Mouse (Mus musculus): Measurements from ENCODE around the gene AI464131.

The AI464131 gene

GRCm38 (mm10) chr4:41518349-41518748 lies 15.5 kb upstream of the AI464131 start:
- no peaks in the 10 kb centered on the region for H3K36me3 ChIP-seq (ENCODE audit: control insufficient read depth, insufficient read depth, low read length, poor library complexity, severe bottlenecking)
- DNase-seq (ENCODE audit: low read depth, low spot score), result no peak

GRCm38 (mm10) chr4:41517233-41517632 lies 14.4 kb upstream of the AI464131 start, which contains the start of gene 1110017D15Rik:
1110017D15Rik (minus strand) TSS chr4:41517333.
- Histone ChIP-seq H3K36me3 (ENCODE audit: control insufficient read depth, insufficient read depth, low read length, poor library complexity, severe bottlenecking) (no peaks in the 10 kb centered on the region), H3K27me3 (ENCODE audit: control insufficient read depth, insufficient read depth, low read length, poor library complexity, severe bottlenecking) (no peaks in the 10 kb centered on the region)
- DNase-seq (ENCODE audit: low read depth, low spot score), result no peak

More at GRCm38 (mm10) chr4:41518349-41518748, 15.5 kb upstream of the AI464131 start:
- H3K27me3 ChIP-seq (ENCODE audit: control insufficient read depth, insufficient read depth, low read length, poor library complexity, severe bottlenecking), result no peaks in the 10 kb centered on the region

- no peak for DNase-seq (ENCODE audit: low read depth, low spot score)
- no peaks in the 10 kb centered on the region for H3K27me3 ChIP-seq (ENCODE audit: control insufficient read depth, insufficient read depth, low read length, poor library complexity, severe bottlenecking)
These were observed 10.8 kb upstream of the AI464131 start for GRCm38 (mm10) chr4:41513714-41514113.

GRCm38 (mm10) chr4:41513309-41513708 lies 10.4 kb upstream of the AI464131 start:
- H3K27me3 ChIP-seq (ENCODE audit: control insufficient read depth, insufficient read depth, low read length, poor library complexity, severe bottlenecking), result no peaks in the 10 kb centered on the region
- DNase-seq (ENCODE audit: low read depth, low spot score), result no peak
- no peaks in the 10 kb centered on the region for H3K36me3 ChIP-seq (ENCODE audit: control insufficient read depth, insufficient read depth, low read length, poor library complexity, severe bottlenecking)

More at GRCm38 (mm10) chr4:41513714-41514113, 10.8 kb upstream of the AI464131 start:
- no peaks in the 10 kb centered on the region for H3K36me3 ChIP-seq (ENCODE audit: control insufficient read depth, insufficient read depth, low read length, poor library complexity, severe bottlenecking)

- DNase-seq (ENCODE audit: low read depth, low spot score), result no peak
- no peaks in the 10 kb centered on the region for H3K36me3 ChIP-seq (ENCODE audit: control insufficient read depth, insufficient read depth, low read length, poor library complexity, severe bottlenecking)
These were observed 5.1 kb upstream of the AI464131 start for GRCm38 (mm10) chr4:41507998-41508397.

GRCm38 (mm10) chr4:41507326-41507924 lies 4.5 kb upstream of the AI464131 start:
- DNase-seq (ENCODE audit: low read depth, low spot score), result no peak
- Histone ChIP-seq H3K27me3 (ENCODE audit: control insufficient read depth, insufficient read depth, low read length, poor library complexity, severe bottlenecking) (no peaks in the 10 kb centered on the region), H3K36me3 (ENCODE audit: control insufficient read depth, insufficient read depth, low read length, poor library complexity, severe bottlenecking) (no peaks in the 10 kb centered on the region)

More at GRCm38 (mm10) chr4:41507998-41508397, 5.1 kb upstream of the AI464131 start:
- H3K27me3 ChIP-seq (ENCODE audit: control insufficient read depth, insufficient read depth, low read length, poor library complexity, severe bottlenecking), result no peaks in the 10 kb centered on the region

GRCm38 (mm10) chr4:41506906-41507305 lies 4.0 kb upstream of the AI464131 start:
- DNase-seq (ENCODE audit: low read depth, low spot score), result peak; percentile 64
- H3K36me3 ChIP-seq (ENCODE audit: control insufficient read depth, insufficient read depth, low read length, poor library complexity, severe bottlenecking), result no peaks in the 10 kb centered on the region
- no peaks in the 10 kb centered on the region for H3K27me3 ChIP-seq (ENCODE audit: control insufficient read depth, insufficient read depth, low read length, poor library complexity, severe bottlenecking)

- Histone ChIP-seq H3K27me3 (ENCODE audit: control insufficient read depth, insufficient read depth, low read length, poor library complexity, severe bottlenecking) (no peaks in the 10 kb centered on the region), H3K36me3 (ENCODE audit: control insufficient read depth, insufficient read depth, low read length, poor library complexity, severe bottlenecking) (no peaks in the 10 kb centered on the region)
- DNase-seq (ENCODE audit: low read depth, low spot score), result peak; percentile 48
These were observed 3.3 kb upstream of the AI464131 start for GRCm38 (mm10) chr4:41506156-41506555.

GRCm38 (mm10) chr4:41505131-41505551 lies 2.3 kb upstream of the AI464131 start:
- DNase-seq (ENCODE audit: low read depth, low spot score), result no peak
- Histone ChIP-seq H3K36me3 (ENCODE audit: control insufficient read depth, insufficient read depth, low read length, poor library complexity, severe bottlenecking) (no peaks in the 10 kb centered on the region), H3K27me3 (ENCODE audit: control insufficient read depth, insufficient read depth, low read length, poor library complexity, severe bottlenecking) (no peaks in the 10 kb centered on the region)

GRCm38 (mm10) chr4:41504325-41504724 lies 1.4 kb upstream of the AI464131 start:
- no peaks in the 10 kb centered on the region for H3K36me3 ChIP-seq (ENCODE audit: control insufficient read depth, insufficient read depth, low read length, poor library complexity, severe bottlenecking)
- DNase-seq (ENCODE audit: low read depth, low spot score), result no peak
- H3K27me3 ChIP-seq (ENCODE audit: control insufficient read depth, insufficient read depth, low read length, poor library complexity, severe bottlenecking), result no peaks in the 10 kb centered on the region

- no peak for DNase-seq (ENCODE audit: low read depth, low spot score)
- Histone ChIP-seq H3K36me3 (ENCODE audit: control insufficient read depth, insufficient read depth, low read length, poor library complexity, severe bottlenecking) (no peaks in the 10 kb centered on the region), H3K27me3 (ENCODE audit: control insufficient read depth, insufficient read depth, low read length, poor library complexity, severe bottlenecking) (no peaks in the 10 kb centered on the region)
These were observed 520 bp downstream of the AI464131 start for GRCm38 (mm10) chr4:41502171-41502940.

GRCm38 (mm10) chr4:41500787-41501186 lies 2.1 kb downstream of the AI464131 start:
- Histone ChIP-seq H3K36me3 (ENCODE audit: control insufficient read depth, insufficient read depth, low read length, poor library complexity, severe bottlenecking) (no peaks in the 10 kb centered on the region), H3K27me3 (ENCODE audit: control insufficient read depth, insufficient read depth, low read length, poor library complexity, severe bottlenecking) (no peaks in the 10 kb centered on the region; the same call in 1 of the 2 replicates)
- DNase-seq (ENCODE audit: low read depth, low spot score), result no peak

GRCm38 (mm10) chr4:41499619-41500018 lies 3.3 kb downstream of the AI464131 start:
- H3K27me3 ChIP-seq (ENCODE audit: control insufficient read depth, insufficient read depth, low read length, poor library complexity, severe bottlenecking), result no peaks in the 10 kb centered on the region; the same call in 1 of the 2 replicates
- DNase-seq (ENCODE audit: low read depth, low spot score), result no peak
- no peaks in the 10 kb centered on the region for H3K36me3 ChIP-seq (ENCODE audit: control insufficient read depth, insufficient read depth, low read length, poor library complexity, severe bottlenecking)

- peak; percentile 15 for DNase-seq (ENCODE audit: low read depth, low spot score)
- H3K36me3 ChIP-seq (ENCODE audit: control insufficient read depth, insufficient read depth, low read length, poor library complexity, severe bottlenecking), result no peaks in the 10 kb centered on the region
- H3K27me3 ChIP-seq (ENCODE audit: control insufficient read depth, insufficient read depth, low read length, poor library complexity, severe bottlenecking), result no peaks in the 10 kb centered on the region; the same call in 1 of the 2 replicates
These were observed 3.9 kb downstream of the AI464131 start for GRCm38 (mm10) chr4:41498921-41499391.

All from splenic B cell, adult 2 months (primary cell).